Mouse (Mus musculus) hindbrain, embryonic 10.5 days (tissue): ENCODE measurements around the gene Gm9803. TPM values are rescaled to one million over a fixed set of nuclear protein-coding genes. Genes with fewer than 3 reads are reported as not detected.
"Not testable (repeated sequence)": the region's sequence is repeated elsewhere in the genome, so short reads cannot be mapped to it uniquely, and the experiment has no call there.

ENCODE experiments used
- DNase-seq: peaks from one replicate; pipeline ENCODE4 v3.0.0-alpha.2; 2017; ENCODE audit warnings: low spot score
- H3K27ac ChIP-seq: fragments of 300-500 bp; sonication (generic); 2 replicates; pipeline ENCODE4 v1.5.1; 2016; ENCODE audit warnings: mild to moderate bottlenecking, moderate library complexity
- H3K27me3 ChIP-seq: fragments of 300-500 bp; sonication (generic); 2 replicates; pipeline ENCODE4 v1.6.1; 2016; ENCODE audit warnings: mild to moderate bottlenecking; ENCODE audit not compliant: poor library complexity, insufficient read depth, severe bottlenecking
- H3K36me3 ChIP-seq: fragments of 300-500 bp; sonication (generic); 2 replicates; pipeline ENCODE4 v1.6.1; 2016; ENCODE audit warnings: mild to moderate bottlenecking, moderate library complexity
- H3K4me1 ChIP-seq: fragments of 300-500 bp; sonication (generic); replicated peaks from 2 replicates; pipeline ENCODE4 v1.6.1; 2016; ENCODE audit warnings: mild to moderate bottlenecking
- H3K4me3 ChIP-seq: fragments of 300-500 bp; sonication (generic); 2 replicates; pipeline ENCODE4 v1.5.1; 2016; ENCODE audit warnings: mild to moderate bottlenecking, moderate library complexity
- H3K9me3 ChIP-seq: fragments of 300-500 bp; sonication (generic); 2 replicates; pipeline ENCODE4 v1.6.1; 2016; ENCODE audit warnings: mild to moderate bottlenecking, moderate library complexity
- WGBS: fragments of 180-500 bp; shearing (Covaris S2); methylation state at CpG from one replicate; pipeline ENCODE4 v1.1.7; 2016; 5-methylcytosine and 5-hydroxymethylcytosine counted together
- polyA plus RNA-seq: library from polyadenylated mRNA; unstranded; fragments of >200 nt; fragmentation: Nextera tagmentation; extraction: Ambion mirVana; gene quantifications from 2 replicates; pipeline ENCODE4 v1.2.1, GENCODE M21; 2016

Gm9803 gene
- polyA plus RNA-seq = 9.1 and 11.8 TPM in 2 replicates

GRCm38 (mm10) chr10:43523931-43524330, at the start of gene Gm9803:
Gene Gm9803, plus strand, starts transcription at chr10:43524084.
- 93% methylated on average over 10 of the region's 10 CpGs for WGBS
- Histone ChIP-seq H3K4me1 (peaks cover 18% of the 10 kb centered on the region), H3K36me3 (peaks cover 28% of the 10 kb centered on the region)
- not testable (repeated sequence) for H3K27me3 ChIP-seq, DNase-seq, H3K4me3 ChIP-seq, H3K9me3 ChIP-seq, H3K27ac ChIP-seq

- H3K4me1 ChIP-seq = peaks cover 40% of the 10 kb centered on the region
- no peak overlapping the region for H3K27ac ChIP-seq
- 63% methylated on average over 4 of the region's 4 CpGs for WGBS
- no peaks in the 10 kb centered on the region for H3K27me3 ChIP-seq
- DNase-seq = no peak
- H3K9me3 ChIP-seq = no peaks in the 10 kb centered on the region
- no peaks in the 10 kb centered on the region for H3K36me3 ChIP-seq
- no peak overlapping the region for H3K4me3 ChIP-seq
These were observed 48.5 kb upstream of the Gm9803 start for GRCm38 (mm10) chr10:43475376-43475775.

DNA sequence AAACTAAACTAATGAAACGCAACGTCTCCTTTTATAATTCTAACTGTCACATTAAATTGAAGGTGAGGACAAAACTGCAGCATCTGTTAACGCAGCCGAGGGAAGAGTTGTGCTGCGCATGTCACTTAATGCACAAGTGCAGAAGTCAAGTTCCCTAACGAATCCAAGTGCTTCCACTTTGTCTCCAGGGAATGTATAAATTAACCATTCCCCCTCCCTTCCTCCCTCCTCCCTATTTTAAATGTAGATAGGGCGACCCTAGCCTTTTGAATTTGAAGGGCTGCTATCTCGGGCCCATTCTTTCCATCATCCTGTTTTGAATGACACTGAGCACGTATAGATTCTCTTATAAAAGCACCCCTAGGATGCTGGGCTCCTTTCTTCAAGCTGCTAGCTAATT, 46.4 kb upstream of the Gm9803 start:
- no peaks in the 10 kb centered on the region for H3K27me3 ChIP-seq
- H3K36me3 ChIP-seq = no peaks in the 10 kb centered on the region
- peaks cover 56% of the 10 kb centered on the region for H3K4me1 ChIP-seq
- DNase-seq = no peak
- 4% methylated on average over 9 of the region's 9 CpGs for WGBS
- H3K9me3 ChIP-seq = no peaks in the 10 kb centered on the region
- peak overlapping the region; percentile 100 for H3K27ac ChIP-seq
- H3K4me3 ChIP-seq = peak overlapping the region; percentile 88

DNA sequence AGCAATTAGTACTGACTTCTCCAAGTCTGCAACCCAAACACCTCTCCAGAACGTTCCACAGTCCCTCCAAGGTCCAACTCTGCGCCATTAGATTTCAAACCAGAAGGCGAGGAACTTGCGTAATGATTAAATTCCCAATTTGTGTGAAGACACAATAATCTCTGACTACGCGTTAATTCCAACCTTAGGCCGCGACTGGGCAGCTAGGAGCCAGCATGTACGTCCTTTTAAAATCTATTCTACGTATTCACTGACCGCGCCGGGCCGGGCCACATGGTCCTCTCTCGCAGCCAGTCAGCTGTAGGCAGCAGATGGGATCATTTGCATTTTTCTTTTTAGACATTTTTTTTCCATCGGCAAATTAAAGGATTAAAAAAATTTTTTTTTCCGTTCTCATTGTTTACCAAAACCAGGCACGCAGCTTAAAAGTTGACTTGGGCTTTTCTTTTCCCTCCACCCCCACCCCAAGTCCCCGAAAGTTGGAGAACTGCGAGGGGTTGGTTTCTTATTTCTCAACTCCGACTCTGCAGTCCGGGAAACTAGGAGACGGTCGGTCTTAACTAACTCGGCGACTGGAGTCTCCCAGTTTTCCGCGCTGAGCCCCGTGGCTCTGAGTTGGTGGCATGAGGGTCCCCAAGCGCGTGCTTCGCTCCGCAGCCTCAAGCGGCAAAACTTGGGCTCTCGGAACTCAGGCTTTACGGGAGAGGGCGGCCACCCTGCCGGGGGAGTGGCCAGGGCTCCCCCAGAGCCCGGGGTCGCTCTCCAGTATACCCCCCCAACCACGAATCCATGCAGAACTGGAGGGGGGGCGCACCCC, 45.8 kb upstream of the Gm9803 start:
- Histone ChIP-seq H3K4me1 (peaks cover 62% of the 10 kb centered on the region), H3K27ac (peak overlapping the region; percentile 100), H3K9me3 (no peaks in the 10 kb centered on the region), H3K4me3 (peak overlapping the region; percentile 88), H3K36me3 (no peaks in the 10 kb centered on the region), H3K27me3 (no peaks in the 10 kb centered on the region)
- WGBS = under 1% methylated on average over 42 of the region's 42 CpGs
- peak; percentile 85 for DNase-seq

GRCm38 (mm10) chr10:43478751-43479435, 45.0 kb upstream of the Gm9803 start, which contains the start of gene Bend3:
Gene Bend3, plus strand, starts transcription at chr10:43478831.
- H3K27ac ChIP-seq = peak within 1 kb of the TSS; percentile 100
- H3K36me3 ChIP-seq = no peaks in the 10 kb centered on the region
- peak; percentile 65 for DNase-seq
- H3K9me3 ChIP-seq = no peaks in the 10 kb centered on the region
- under 1% methylated on average over 88 of the region's 101 CpGs for WGBS
- peak within 1 kb of the TSS; percentile 88 for H3K4me3 ChIP-seq
- no peaks in the 10 kb centered on the region for H3K27me3 ChIP-seq
- H3K4me1 ChIP-seq = peaks cover 69% of the 10 kb centered on the region

DNA sequence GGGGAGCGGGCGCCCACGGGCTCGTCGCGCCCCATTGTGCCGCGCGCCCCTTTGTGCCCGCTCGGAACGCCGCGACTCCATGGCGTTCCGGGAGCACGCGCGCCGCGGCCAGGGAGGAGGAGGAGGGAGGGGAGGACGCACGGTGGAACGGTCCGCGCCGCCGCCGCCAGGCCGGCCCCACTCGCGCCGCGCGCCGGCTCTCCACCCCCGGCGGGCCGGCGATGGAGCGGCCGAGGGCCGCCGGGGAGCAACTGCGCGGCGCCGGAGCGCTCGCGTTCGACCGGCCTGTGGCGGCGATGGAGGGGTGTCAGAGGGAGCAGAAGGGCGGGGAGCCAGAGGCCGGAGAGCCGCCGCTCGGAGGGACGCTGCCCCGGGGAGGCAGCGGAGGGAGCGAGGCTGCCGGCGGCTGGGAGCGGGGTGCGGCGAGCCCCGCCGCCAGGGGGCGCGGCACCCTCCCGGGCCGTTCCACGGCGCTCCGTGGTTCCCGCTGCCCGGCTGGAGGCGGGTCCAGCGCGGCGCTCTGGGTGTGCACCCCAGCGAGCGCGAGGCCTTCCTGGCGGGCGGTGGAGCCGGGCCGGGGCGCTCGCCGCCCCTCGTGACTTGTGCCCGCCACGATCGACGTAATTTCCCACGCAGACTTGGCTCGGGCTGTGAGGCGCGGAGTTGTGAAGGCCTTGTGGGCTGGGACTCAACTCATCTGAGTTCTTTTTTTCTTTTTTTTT, 44.3 kb upstream of the Gm9803 start:
- Histone ChIP-seq H3K27ac (peak overlapping the region; percentile 100), H3K4me1 (peaks cover 71% of the 10 kb centered on the region), H3K9me3 (no peaks in the 10 kb centered on the region), H3K36me3 (no peaks in the 10 kb centered on the region), H3K4me3 (peak overlapping the region; percentile 88), H3K27me3 (no peaks in the 10 kb centered on the region)
- WGBS = under 1% methylated on average over 102 of the region's 103 CpGs
- peak; percentile 79 for DNase-seq

DNA sequence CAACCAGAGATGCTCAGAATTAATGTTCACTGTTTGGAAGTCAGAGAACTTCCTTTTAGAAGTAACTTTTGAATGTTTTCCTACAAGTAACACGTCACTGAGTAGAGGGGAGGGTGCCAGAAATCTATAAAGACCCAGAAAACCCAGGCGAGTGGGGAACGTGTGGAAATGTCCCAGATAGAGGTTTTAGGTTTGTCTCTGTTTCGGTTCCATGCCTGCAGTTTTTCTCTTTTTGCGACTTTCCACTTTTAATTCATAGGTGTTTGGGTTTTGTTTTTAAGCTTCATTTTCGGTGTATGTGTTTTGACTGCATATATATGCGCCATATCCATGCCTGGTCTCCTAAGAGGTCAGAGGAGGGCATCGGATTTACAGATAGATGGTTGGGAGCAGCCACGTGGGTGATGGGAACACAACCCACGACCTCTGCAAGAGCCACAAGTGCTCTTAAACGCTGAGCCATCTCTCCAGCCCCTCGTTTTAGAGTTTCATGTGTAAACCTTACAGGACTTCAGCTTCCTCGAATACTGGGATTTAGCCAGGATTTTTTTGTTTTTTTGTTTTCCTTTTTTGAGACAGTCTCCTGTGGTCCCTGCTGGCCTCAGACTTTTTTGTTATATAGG, 43.5 kb upstream of the Gm9803 start:
- 4% methylated on average over 13 of the region's 13 CpGs for WGBS
- Histone ChIP-seq H3K36me3 (peaks cover 6% of the 10 kb centered on the region; the same call in 1 of the 2 replicates), H3K4me3 (peak overlapping the region; percentile 88), H3K9me3 (no peaks in the 10 kb centered on the region), H3K4me1 (peaks cover 65% of the 10 kb centered on the region), H3K27me3 (no peaks in the 10 kb centered on the region), H3K27ac (peak overlapping the region; percentile 100)
- no peak for DNase-seq

- peaks cover 9% of the 10 kb centered on the region; the same call in 1 of the 2 replicates for H3K36me3 ChIP-seq
- 38% methylated on average over 4 of the region's 4 CpGs for WGBS
- no peak for DNase-seq
- H3K4me3 ChIP-seq = peak overlapping the region; percentile 88
- H3K27ac ChIP-seq = 0 out of 2 replicates have a peak overlapping the region, but pooled peaks have one; percentile 100
- H3K9me3 ChIP-seq = no peaks in the 10 kb centered on the region
- H3K4me1 ChIP-seq = peaks cover 64% of the 10 kb centered on the region
- H3K27me3 ChIP-seq = no peaks in the 10 kb centered on the region
These were observed 42.7 kb upstream of the Gm9803 start for GRCm38 (mm10) chr10:43481179-43481578.

DNA sequence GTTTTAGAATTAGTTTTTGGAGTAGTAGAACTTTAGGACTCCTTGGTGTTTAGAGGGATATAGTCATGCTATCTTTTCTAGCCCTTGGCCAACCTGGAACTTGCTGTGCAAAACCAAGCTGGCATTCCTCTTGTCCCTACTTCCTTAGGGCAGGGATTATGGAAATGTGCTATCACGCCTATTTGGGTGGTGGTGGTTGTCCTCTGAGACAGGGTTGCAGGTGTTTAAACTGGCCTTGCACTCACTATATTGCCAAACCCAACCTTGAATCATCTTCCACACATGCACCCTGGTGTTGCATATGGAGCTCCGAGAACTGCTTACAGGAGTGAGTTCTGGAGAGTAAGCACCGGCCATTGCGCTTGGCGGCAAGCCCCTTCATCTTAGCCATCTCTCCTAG, 41.9 kb upstream of the Gm9803 start:
- Histone ChIP-seq H3K27ac (no peak overlapping the region; the same call in 1 of the 2 replicates), H3K36me3 (peaks cover 11% of the 10 kb centered on the region; the same call in 1 of the 2 replicates), H3K4me1 (peaks cover 56% of the 10 kb centered on the region), H3K27me3 (no peaks in the 10 kb centered on the region), H3K9me3 (no peaks in the 10 kb centered on the region), H3K4me3 (no peak overlapping the region)
- 91% methylated on average over 5 of the region's 5 CpGs for WGBS
- no peak for DNase-seq

DNA sequence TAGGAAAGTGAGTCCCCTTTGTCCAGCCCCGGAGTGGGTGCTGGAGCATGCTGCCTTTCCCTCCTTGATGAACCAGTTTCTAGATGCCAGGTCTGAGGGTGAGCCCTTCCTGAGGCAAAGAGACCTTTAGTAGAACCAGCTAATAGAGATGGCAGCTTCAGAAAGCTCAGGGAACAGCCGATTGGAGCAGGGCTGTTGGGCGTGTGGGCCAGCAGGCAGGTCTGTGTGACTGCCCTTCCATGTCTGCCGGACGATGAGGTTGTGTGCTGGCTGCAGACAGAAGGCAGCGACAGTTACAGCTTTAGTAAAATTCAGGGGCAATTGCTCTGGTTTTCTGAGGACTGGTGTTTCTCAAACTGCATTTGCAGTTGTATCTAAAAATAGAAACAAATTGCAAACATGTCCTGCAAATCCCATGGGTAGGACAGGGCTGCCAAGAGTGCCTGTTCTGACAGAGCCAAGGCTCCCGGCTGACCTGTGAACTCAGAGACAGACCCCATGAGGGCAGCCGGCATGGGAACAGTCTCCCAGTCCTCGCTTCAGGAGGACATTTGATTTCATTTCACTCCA, 40.4 kb upstream of the Gm9803 start:
- H3K4me3 ChIP-seq = peak overlapping the region; percentile 6; the same call in 1 of the 2 replicates
- no peaks in the 10 kb centered on the region for H3K27me3 ChIP-seq
- no peaks in the 10 kb centered on the region for H3K9me3 ChIP-seq
- peak overlapping the region; percentile 76 for H3K27ac ChIP-seq
- DNase-seq = no peak
- peaks cover 56% of the 10 kb centered on the region for H3K4me1 ChIP-seq
- peaks cover 11% of the 10 kb centered on the region; the same call in 1 of the 2 replicates for H3K36me3 ChIP-seq
- 42% methylated on average over 9 of the region's 9 CpGs for WGBS

GRCm38 (mm10) chr10:43485751-43486268, 38.1 kb upstream of the Gm9803 start:
- WGBS = 90% methylated on average over 6 of the region's 6 CpGs

More at GRCm38 (mm10) chr10:43485751-43486268, 38.1 kb upstream of the Gm9803 start:
- Histone ChIP-seq H3K4me1 (peaks cover 66% of the 10 kb centered on the region), H3K36me3 (peaks cover 11% of the 10 kb centered on the region; the same call in 1 of the 2 replicates), H3K4me3 (no peak overlapping the region), H3K27ac (no peak overlapping the region), H3K27me3 (no peaks in the 10 kb centered on the region), H3K9me3 (no peaks in the 10 kb centered on the region)
- DNase-seq = no peak
